In genomic region chr4:143296153-143296552, GRCm38 (mm10) we compare ENCODE assay signal across 11 mouse cellular contexts. TPM values are rescaled to one million over a fixed set of nuclear protein-coding genes. Genes with fewer than 3 reads are reported as not detected.
DNase-seq lines count a peak whose midpoint lies in the region; ATAC-seq and TF ChIP-seq lines count a peak whose summit lies in the region.
"Had no signal": no experiment of that assay in that cellular context is flagged by ENCODE, and none has a peak within 500 bp of the region (broad histone marks: within the 10 kb centered on the region; RNA-seq: fewer than 3 reads in every experiment).

No protein-coding gene starts in this region.

- peak; percentile 35 for DNase-seq in urinary bladder, postnatal 25 days (ENCODE audit: low spot score)
- no peak for DNase-seq in urinary bladder, postnatal 10 days (ENCODE audit: low spot score)
- DNase-seq in lung, postnatal 14 days, result peak; percentile 46
- DNase-seq in stomach, postnatal 0 days (ENCODE audit: low spot score), result no peak
- DNase-seq in heart, postnatal 10 days, result no peak
- DNase-seq in ovary, adult 18-20 months (ENCODE audit: low spot score), result no peak
- DNase-seq in spleen, adult 18-20 months, result no peak
- DNase-seq: cerebellum, adult 9-11 months; gastrocnemius, adult 2 months had no signal

- H3K9ac ChIP-seq in hindbrain, embryonic 13.5 days, result no peak overlapping the region
- no peak overlapping the region for H3K9ac ChIP-seq in stomach, postnatal 0 days (ENCODE audit: low read length)

- no peaks in the 10 kb centered on the region for H3K9me3 ChIP-seq in hindbrain, embryonic 13.5 days
- no peaks in the 10 kb centered on the region for H3K9me3 ChIP-seq in stomach, postnatal 0 days (ENCODE audit: control insufficient read depth, low read length)

- intact Hi-C loops in heart, postnatal 10 days (cut with DNase I), result no loop called here

- TF ChIP-seq CTCF in stomach, postnatal 0 days (IDR thresholded peaks at IDR 0.05; ENCODE audit: low read depth), result no peak

- H3K4me3 ChIP-seq in hindbrain, embryonic 13.5 days, result peak overlapping the region; percentile 22
- H3K4me3 ChIP-seq in stomach, postnatal 0 days (ENCODE audit: low read depth, low read length), result no peak overlapping the region

- no peaks in the 10 kb centered on the region; the same call in 1 of the 2 replicates for H3K27me3 ChIP-seq in hindbrain, embryonic 13.5 days
- H3K27me3 ChIP-seq in stomach, postnatal 0 days (ENCODE audit: control insufficient read depth, insufficient read depth, low read length), result no peaks in the 10 kb centered on the region

- H3K4me1 ChIP-seq in hindbrain, embryonic 13.5 days (replicated peaks), result peaks cover 55% of the 10 kb centered on the region
- H3K4me1 ChIP-seq in stomach, postnatal 0 days (replicated peaks; ENCODE audit: control insufficient read depth, insufficient read depth), result 0 out of 2 replicates have a peak, but pooled peaks cover 2% of the 10 kb centered on the region

- WGBS in hindbrain, embryonic 13.5 days, result 63% methylated on average over 5 of the region's 5 CpGs
- 56% methylated on average over 5 of the region's 5 CpGs for WGBS in stomach, postnatal 0 days

- peaks cover 6% of the 10 kb centered on the region for H3K36me3 ChIP-seq in hindbrain, embryonic 13.5 days
- H3K36me3 ChIP-seq in stomach, postnatal 0 days (ENCODE audit: control insufficient read depth, insufficient read depth, low read length), result no peaks in the 10 kb centered on the region

- no peak for ATAC-seq in hindbrain, embryonic 13.5 days (ENCODE audit: low FRiP score)
- ATAC-seq in stomach, postnatal 0 days (ENCODE audit: low FRiP score, low TSS enrichment), result 0 out of 2 replicates have a peak, but pooled peaks have one; percentile 21

- no peak for TF ChIP-seq EP300 in stomach, postnatal 0 days (optimal IDR thresholded peaks at IDR 0.05)

- peak overlapping the region; percentile 57 for H3K4me2 ChIP-seq in hindbrain, embryonic 13.5 days
- no peak overlapping the region for H3K4me2 ChIP-seq in stomach, postnatal 0 days (replicated peaks; ENCODE audit: low read depth)

- H3K27ac ChIP-seq in hindbrain, embryonic 13.5 days, result 0 out of 2 replicates have a peak overlapping the region, but pooled peaks have one; percentile 35
- H3K27ac ChIP-seq in stomach, postnatal 0 days (replicated peaks), result peak overlapping the region; percentile 87

RNA-seq across cellular contexts. Expression of gene Pdpn, which starts 3.2 kb away (rescaled TPM):
- 71.2 and 77.9 TPM in 2 replicates for polyA plus RNA-seq in hindbrain, embryonic 13.5 days (2015; fragmentation: Nextera tagmentation; extraction: Ambion mirVana)
- 27.5 and 36.0 TPM in 2 replicates for polyA plus RNA-seq in stomach, postnatal 0 days (2015; fragmentation: Nextera tagmentation; extraction: Ambion mirVana)
- total RNA-seq in heart, postnatal 10 days (2021), result 10 to 100 TPM; 10.1 to 12.9 TPM

RNA-seq across cellular contexts. Expression of gene Lrrc38, which starts 53.4 kb away (rescaled TPM):
- polyA plus RNA-seq in hindbrain, embryonic 13.5 days (2015; fragmentation: Nextera tagmentation; extraction: Ambion mirVana), result 0.22 TPM in 2 replicates
- 0.06 TPM in 1 of 2 replicates, not detected in the other for polyA plus RNA-seq in stomach, postnatal 0 days (2015; fragmentation: Nextera tagmentation; extraction: Ambion mirVana)
- under 1 TPM in 1 of 2 experiments, not detected in 1; 0.14 TPM for total RNA-seq in heart, postnatal 10 days (2021)
- total RNA-seq: megakaryocyte, adult 5-6 weeks had no signal

Comparison
In these comparisons a context has a peak if more than half of its experiments do, and no peak if none do; other contexts are left out.
1. DNase-seq: peak in urinary bladder, postnatal 25 days (single experiment) and lung, postnatal 14 days (single experiment); none in urinary bladder, postnatal 10 days (single experiment), stomach, postnatal 0 days (single experiment), heart, postnatal 10 days (0 of 2), ovary, adult 18-20 months (single experiment) and spleen, adult 18-20 months (0 of 2).